Mouse (Mus musculus) thymus, adult 2 months (tissue): Measurements from ENCODE around the gene Ulk2. TPM values are rescaled to one million over a fixed set of nuclear protein-coding genes. Genes with fewer than 3 reads are reported as not detected.
"Not testable (repeated sequence)": the region's sequence is repeated elsewhere in the genome, so short reads cannot be mapped to it uniquely, and the experiment has no call there.

Experiments used
- DNase-seq: peaks from one replicate; pipeline ENCODE4 v3.0.0; 2021
- H3K27ac ChIP-seq: fragments of 200-500 bp; 2 replicates; pipeline ENCODE4 v1.5.1; 2012; ENCODE audit warnings: low read length, control low read depth; ENCODE audit not compliant: control insufficient read depth, insufficient read depth
- H3K27me3 ChIP-seq: fragments of 200-500 bp; 2 replicates; pipeline ENCODE4 v1.6.1; 2012; ENCODE audit warnings: mild to moderate bottlenecking, low read length, moderate library complexity, mixed read lengths; ENCODE audit not compliant: control insufficient read depth, insufficient read depth
- H3K36me3 ChIP-seq: fragments of 200-500 bp; 2 replicates; pipeline ENCODE4 v1.6.1; 2012; ENCODE audit warnings: mild to moderate bottlenecking, low read length, moderate library complexity; ENCODE audit not compliant: control insufficient read depth, insufficient read depth
- H3K4me1 ChIP-seq: fragments of 200-500 bp; replicated peaks from 2 replicates; pipeline ENCODE4 v1.6.1; 2012; ENCODE audit warnings: low read length; ENCODE audit not compliant: control insufficient read depth, insufficient read depth
- H3K4me3 ChIP-seq: fragments of 200-500 bp; 2 replicates; pipeline ENCODE4 v1.5.1; 2012; ENCODE audit warnings: mild to moderate bottlenecking, low read length, control low read depth, moderate library complexity; ENCODE audit not compliant: control insufficient read depth, insufficient read depth
- CTCF ChIP-seq: fragments of 200-500 bp; IDR thresholded peaks from 2 replicates; pipeline ENCODE4 v1.5.1; 2012; ENCODE audit warnings: mild to moderate bottlenecking, control low read depth, low read length, moderate library complexity, borderline replicate concordance; ENCODE audit not compliant: control insufficient read depth, poor library complexity, insufficient read depth; ENCODE audit errors: extremely low read depth
- POLR2A ChIP-seq: fragments of 200-500 bp; IDR thresholded peaks from 2 replicates; pipeline ENCODE4 v1.6.1; 2012; ENCODE audit warnings: mild to moderate bottlenecking, low read length, control low read depth, moderate library complexity; ENCODE audit not compliant: control insufficient read depth, poor library complexity, insufficient read depth; ENCODE audit errors: extremely low read depth
- WGBS: fragments of 180-500 bp; shearing (Covaris S2); methylation state at CpG from one replicate; pipeline ENCODE4 v1.1.7; 2018; 5-methylcytosine and 5-hydroxymethylcytosine counted together
- polyA plus RNA-seq: library from polyadenylated mRNA; depleted of rRNA; stranded (reverse); fragments of >200 nt; gene quantifications from 2 replicates; pipeline ENCODE4 v1.2.3, GENCODE M21; 2012

Ulk2 gene
- polyA plus RNA-seq, 1 experiment = 57.3 TPM

DNA sequence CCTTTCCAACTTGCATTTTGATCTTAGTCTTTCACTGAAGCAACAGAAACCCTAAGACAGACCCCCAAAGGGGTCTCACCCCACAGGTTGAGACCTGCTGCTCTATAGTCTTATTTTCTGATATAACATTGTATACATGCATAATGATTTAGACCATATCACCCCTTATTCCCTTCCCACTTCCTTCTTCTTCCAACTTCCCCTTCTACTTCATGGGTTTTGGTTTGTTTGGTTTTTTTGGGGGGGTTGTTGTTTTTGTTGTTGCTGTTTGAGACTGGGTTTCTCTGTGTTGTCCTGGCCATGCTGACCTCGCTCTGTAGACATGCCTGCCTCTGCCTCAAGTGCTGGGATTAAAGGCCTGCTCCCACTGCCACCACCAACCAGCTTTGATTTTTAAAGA is 15.7 kb downstream of the Ulk2 start:
- no peak overlapping the region for H3K4me3 ChIP-seq
- H3K27ac ChIP-seq = no peak overlapping the region
- 89% methylated on average over 1 of the region's 1 CpGs for WGBS
- H3K27me3 ChIP-seq = no peaks in the 10 kb centered on the region
- TF ChIP-seq POLR2A (no peak), CTCF (no peak)
- H3K4me1 ChIP-seq = peaks cover 5% of the 10 kb centered on the region
- DNase-seq = no peak
- H3K36me3 ChIP-seq = no peaks in the 10 kb centered on the region; the same call in 1 of the 2 replicates

DNA sequence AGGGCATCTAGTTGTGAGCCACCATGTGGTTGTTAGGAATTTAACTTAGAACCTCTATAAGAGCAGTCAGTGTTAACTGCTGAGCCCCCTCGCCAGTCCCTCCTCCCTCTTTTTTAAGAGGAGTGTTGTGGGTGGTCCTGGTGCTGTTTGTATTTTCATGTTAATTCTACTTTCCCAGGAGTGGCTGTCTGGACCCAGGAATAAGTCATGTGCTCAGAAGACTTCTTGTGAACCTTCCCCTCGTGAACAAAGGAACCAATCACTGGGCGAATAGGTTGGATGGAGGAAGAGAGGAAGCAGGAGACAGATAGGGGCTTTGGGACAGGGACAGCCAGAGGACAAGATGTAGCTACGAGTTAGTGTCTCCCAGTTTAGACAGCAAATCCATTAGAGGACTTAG is 45.1 kb downstream of the Ulk2 start:
- no peaks in the 10 kb centered on the region for H3K27me3 ChIP-seq
- TF ChIP-seq CTCF (no peak), POLR2A (no peak)
- DNase-seq = no peak
- H3K27ac ChIP-seq = no peak overlapping the region
- peaks cover 23% of the 10 kb centered on the region for H3K36me3 ChIP-seq
- no peak overlapping the region for H3K4me3 ChIP-seq
- H3K4me1 ChIP-seq = no peaks in the 10 kb centered on the region
- WGBS = 93% methylated on average over 4 of the region's 4 CpGs

DNA sequence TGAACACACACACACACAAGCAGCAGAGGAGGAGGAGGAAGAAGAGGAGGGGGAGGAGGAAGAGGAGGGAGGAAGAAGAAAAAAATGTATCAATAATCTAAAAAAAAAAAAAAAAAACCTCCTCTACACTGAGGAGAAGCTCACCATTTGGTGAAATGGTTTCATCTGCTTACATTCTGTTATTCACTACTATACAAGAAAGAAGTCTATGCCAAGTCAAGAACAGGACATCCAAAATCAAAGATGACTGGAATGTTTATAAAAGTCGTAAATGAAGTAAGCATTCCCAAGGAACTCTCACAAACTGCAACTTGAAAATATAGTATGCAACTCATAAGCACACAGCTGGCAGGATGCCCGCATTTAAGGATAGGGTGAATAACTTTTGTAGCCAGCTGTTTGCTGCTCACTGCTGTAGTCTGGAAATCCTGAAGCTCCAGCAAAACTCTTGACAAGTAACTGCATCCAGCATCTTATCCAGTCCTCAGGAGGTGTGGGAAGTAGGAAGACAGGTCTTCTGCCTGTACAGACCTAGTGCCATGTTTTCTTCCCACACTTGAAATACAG is 46.2 kb downstream of the Ulk2 start:
- Histone ChIP-seq H3K4me1 (no peaks in the 10 kb centered on the region), H3K36me3 (peaks cover 19% of the 10 kb centered on the region), H3K4me3 (no peak overlapping the region), H3K27me3 (no peaks in the 10 kb centered on the region), H3K27ac (no peak overlapping the region)
- TF ChIP-seq CTCF (no peak), POLR2A (no peak)
- 100% methylated on average over 2 of the region's 2 CpGs for WGBS
- DNase-seq = no peak

DNA sequence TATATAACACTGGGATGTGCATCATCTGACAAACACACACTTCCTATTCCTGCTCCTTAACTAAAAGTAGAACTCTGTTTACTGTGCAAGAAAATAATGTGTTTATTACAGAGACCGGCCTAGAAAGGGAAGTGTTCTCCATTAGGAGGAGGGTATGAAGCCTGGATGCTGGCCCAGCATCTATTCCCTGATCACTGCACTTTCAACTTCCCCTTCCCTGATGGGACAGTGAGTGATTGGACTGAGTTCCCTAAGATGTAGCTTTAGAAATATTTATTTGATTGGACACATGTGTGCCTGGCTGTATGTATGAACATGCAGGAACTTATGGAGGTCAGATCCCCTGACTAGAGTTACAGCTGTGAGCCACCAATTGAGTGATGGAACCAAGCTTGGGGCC is 61.4 kb downstream of the Ulk2 start:
- H3K4me3 ChIP-seq = no peak overlapping the region
- peaks cover 8% of the 10 kb centered on the region; the same call in 1 of the 2 replicates for H3K36me3 ChIP-seq
- H3K27ac ChIP-seq = no peak overlapping the region
- H3K4me1 ChIP-seq = no peaks in the 10 kb centered on the region
- DNase-seq = no peak
- H3K27me3 ChIP-seq = no peaks in the 10 kb centered on the region
- 100% methylated on average over 1 of the region's 1 CpGs for WGBS
- TF ChIP-seq CTCF = no peak
- no peak for TF ChIP-seq POLR2A

DNA sequence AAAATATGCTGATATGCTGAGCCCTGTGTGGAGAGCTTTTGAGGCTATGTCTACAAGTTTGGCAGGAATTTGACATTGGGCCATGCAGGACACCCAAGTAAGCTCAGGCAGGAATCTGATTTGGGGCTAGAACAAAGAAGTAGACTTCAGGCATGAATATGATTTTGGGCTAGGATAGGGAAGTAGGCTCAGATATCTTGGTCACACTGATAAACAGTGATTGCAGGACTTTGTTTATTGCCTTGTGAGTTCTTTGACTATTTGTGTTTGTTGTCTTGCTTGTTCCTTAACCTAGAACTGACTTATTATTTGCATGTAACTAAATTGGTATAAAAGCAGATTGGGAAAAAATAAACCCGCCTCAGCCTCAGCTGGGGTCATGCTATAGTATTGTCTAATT is 66.3 kb downstream of the Ulk2 start:
- WGBS = 100% methylated on average over 1 of the region's 1 CpGs
- TF ChIP-seq POLR2A = no peak
- no peak for TF ChIP-seq CTCF
- H3K36me3 ChIP-seq = peaks cover 21% of the 10 kb centered on the region

DNA sequence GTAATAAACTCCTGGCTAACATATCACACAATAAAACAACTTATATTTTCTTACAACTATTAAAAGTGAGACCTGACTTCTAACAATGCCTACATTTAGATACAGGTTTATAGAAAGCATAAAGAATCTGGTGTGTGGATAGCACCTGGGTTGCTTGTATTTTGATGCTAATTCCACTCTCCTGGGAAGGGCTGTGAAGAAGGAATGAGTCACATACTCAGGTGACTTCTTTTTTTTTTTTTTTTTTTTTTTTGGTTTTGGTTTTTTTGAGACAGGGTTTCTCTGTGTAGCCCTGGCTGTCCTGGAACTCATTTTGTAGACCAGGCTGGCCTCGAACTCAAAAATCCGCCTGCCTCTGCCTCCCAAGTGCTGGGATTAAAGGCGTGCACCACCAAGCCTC is 72.3 kb downstream of the Ulk2 start:
- not testable (repeated sequence) for H3K27ac ChIP-seq, H3K4me1 ChIP-seq, H3K4me3 ChIP-seq, H3K27me3 ChIP-seq, DNase-seq
- WGBS = 97% methylated on average over 3 of the region's 3 CpGs
- H3K36me3 ChIP-seq = peaks cover 41% of the 10 kb centered on the region

More for the DNA sequence above, 66.3 kb downstream of the Ulk2 start:
- Histone ChIP-seq H3K27ac (no peak overlapping the region), H3K4me1 (no peaks in the 10 kb centered on the region), H3K4me3 (no peak overlapping the region), H3K27me3 (no peaks in the 10 kb centered on the region)
- DNase-seq = no peak

DNA sequence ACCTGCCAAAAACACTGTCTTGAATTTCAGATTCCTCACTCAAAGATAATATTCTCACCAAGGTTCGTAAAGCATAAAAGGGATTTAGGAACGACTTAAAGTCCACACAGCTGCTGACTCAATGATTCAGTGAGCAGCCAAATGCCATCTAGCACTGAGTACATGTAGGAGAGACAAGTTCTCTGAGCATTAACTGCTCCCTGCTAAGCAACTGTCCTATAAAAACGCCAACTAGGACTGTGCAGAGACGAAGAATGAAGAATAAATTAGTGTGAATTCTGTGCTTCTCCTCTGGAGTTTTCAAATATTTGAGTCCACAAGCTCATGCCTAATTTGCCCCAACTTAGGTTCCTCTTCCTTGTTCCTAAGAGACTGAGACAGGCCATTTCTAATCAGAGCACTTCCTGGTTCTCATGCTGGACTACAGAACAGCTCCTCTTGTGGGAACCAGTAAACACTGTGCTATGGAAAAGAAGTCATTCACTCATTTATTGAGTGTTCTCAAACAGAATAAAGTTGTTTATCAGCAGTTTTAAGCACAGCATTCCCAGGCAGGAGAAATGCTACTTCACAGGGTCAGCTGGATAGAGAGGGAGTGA is 80.2 kb downstream of the Ulk2 start:
- Histone ChIP-seq H3K4me1 (no peaks in the 10 kb centered on the region), H3K36me3 (peaks cover 9% of the 10 kb centered on the region; the same call in 1 of the 2 replicates), H3K4me3 (no peak overlapping the region), H3K27ac (no peak overlapping the region), H3K27me3 (no peaks in the 10 kb centered on the region)
- no peak for DNase-seq
- WGBS = 95% methylated on average over 4 of the region's 4 CpGs
- TF ChIP-seq POLR2A = no peak
- TF ChIP-seq CTCF = no peak
